Mouse (Mus musculus) C2C12 (cell line): Measurements from ENCODE around the gene A630095E13Rik. TPM values are rescaled to one million over a fixed set of nuclear protein-coding genes. Genes with fewer than 3 reads are reported as not detected.
"Not testable (repeated sequence)": the region's sequence is repeated elsewhere in the genome, so short reads cannot be mapped to it uniquely, and the experiment has no call there.

Experiments used
- H3K27me3 ChIP-seq: one replicate; pipeline ENCODE4 v1.6.1; 2011; ENCODE audit not compliant: control insufficient read depth, insufficient read depth, insufficient read length
- H3K36me3 ChIP-seq: one replicate; pipeline ENCODE4 v1.6.1; 2011; ENCODE audit not compliant: control insufficient read depth, insufficient read depth
- H3K4me3 ChIP-seq: one replicate; pipeline ENCODE4 v1.5.1; 2011; ENCODE audit warnings: mild to moderate bottlenecking, control low read depth; ENCODE audit not compliant: poor library complexity, insufficient read depth, severe bottlenecking
- H3K79me2 ChIP-seq: one replicate; pipeline ENCODE4 v1.6.1; 2011; ENCODE audit not compliant: control insufficient read depth, insufficient read depth
- H3K79me3 ChIP-seq: one replicate; pipeline ENCODE4 v1.6.1; 2011; ENCODE audit warnings: low read depth, control low read depth
- H3ac ChIP-seq: one replicate; pipeline ENCODE3; 2011; ENCODE audit warnings: low read depth; ENCODE audit not compliant: control insufficient read depth, insufficient read length
- CEBPB ChIP-seq: IDR thresholded peaks from one replicate; pipeline ENCODE4 v1.6.1; 2011; ENCODE audit warnings: low read depth, mild to moderate bottlenecking, control low read depth, moderate library complexity
- CTCF ChIP-seq: IDR thresholded peaks from one replicate; pipeline ENCODE4 v1.5.1; 2011; ENCODE audit not compliant: control insufficient read depth, insufficient read depth, insufficient read length
- FOSL1 ChIP-seq: IDR thresholded peaks from one replicate; pipeline ENCODE4 v1.8.0; 2011; ENCODE audit warnings: mild to moderate bottlenecking, low read length; ENCODE audit not compliant: poor library complexity, insufficient read depth, severe bottlenecking
- MAX ChIP-seq: IDR thresholded peaks from one replicate; pipeline ENCODE4 v1.6.1; 2011; ENCODE audit warnings: mild to moderate bottlenecking, control low read depth
- MYOD1 ChIP-seq: IDR thresholded peaks from one replicate; pipeline ENCODE4 v1.6.1; 2011; ENCODE audit warnings: low read depth; ENCODE audit not compliant: control insufficient read depth, insufficient read length
- MYOG ChIP-seq: IDR thresholded peaks from one replicate; pipeline ENCODE4 v1.6.1; 2011; ENCODE audit not compliant: control insufficient read depth, insufficient read length; ENCODE audit errors: extremely low read depth
- USF1 ChIP-seq: IDR thresholded peaks from one replicate; pipeline ENCODE4 v1.6.1; 2011; ENCODE audit warnings: low read depth, mild to moderate bottlenecking, control low read depth, moderate library complexity
- long read RNA-seq, 2 experiments: library from polyadenylated mRNA; unstranded; transcript quantifications; one replicate each; pipeline ENCODE4 v2.0.0; 2019 to 2020
- polyA plus RNA-seq: library from polyadenylated mRNA; unstranded; fragments of >200 nt; fragmentation: generic; extraction: Trizol; gene quantifications from one replicate; pipeline ENCODE4 v1.2.1, GENCODE M21; 2012; ENCODE audit warnings: missing spikeins

The A630095E13Rik gene
- 0.07 TPM for polyA plus RNA-seq
- long read RNA-seq, experiment 1: 0 reads
- long read RNA-seq, experiment 2: 0 reads

- not testable (repeated sequence) for H3K36me3 ChIP-seq, H3K79me2 ChIP-seq, H3K79me3 ChIP-seq, H3K27me3 ChIP-seq, H3ac ChIP-seq, H3K4me3 ChIP-seq
Measured at GRCm38 (mm10) chr9:36643276-36643675, at the start of gene A630095E13Rik. Gene A630095E13Rik, minus strand, starts transcription at chr9:36643376.

- Histone ChIP-seq H3K4me3 (no peak within 1 kb of the TSS), H3K27me3 (no peaks in the 10 kb centered on the region), H3K36me3 (no peaks in the 10 kb centered on the region), H3ac (no peak within 1 kb of the TSS), H3K79me2 (no peaks in the 10 kb centered on the region), H3K79me3 (no peaks in the 10 kb centered on the region)
- no peak for TF ChIP-seq CTCF
- no peak for TF ChIP-seq FOSL1
- TF ChIP-seq MAX: no peak
- TF ChIP-seq MYOG: no peak
- TF ChIP-seq MYOD1: no peak
Measured at GRCm38 (mm10) chr9:36692920-36693319, 49.7 kb upstream of the A630095E13Rik start, which contains the start of gene Acrv1. Gene Acrv1, plus strand, starts transcription at chr9:36693220.

DNA sequence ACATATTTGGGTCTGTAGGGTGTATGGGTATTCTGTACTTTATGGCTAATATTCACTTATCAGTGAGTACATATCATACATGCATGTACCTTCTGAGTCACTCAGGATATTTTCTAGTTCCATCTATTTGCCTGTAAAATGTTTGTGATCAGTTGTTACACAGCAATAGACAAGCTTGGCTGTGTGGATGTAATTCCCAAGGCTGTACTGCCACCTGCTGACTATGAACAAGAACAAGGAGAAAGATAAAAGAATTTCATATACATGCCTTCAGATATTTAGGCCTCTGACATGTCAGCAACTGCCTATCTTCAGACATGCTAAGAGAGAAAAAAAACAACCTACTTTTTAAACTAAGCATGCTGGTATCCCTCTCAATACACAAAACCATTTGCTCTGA lies 44.2 kb upstream of the A630095E13Rik start:
- TF ChIP-seq CEBPB (no peak), CTCF (no peak), MAX (no peak), MYOD1 (no peak), FOSL1 (no peak), USF1 (no peak), MYOG (no peak)
- H3ac ChIP-seq: no peak overlapping the region
- H3K79me3 ChIP-seq: no peaks in the 10 kb centered on the region
- H3K79me2 ChIP-seq: no peaks in the 10 kb centered on the region
- H3K4me3 ChIP-seq: no peak overlapping the region
- H3K36me3 ChIP-seq: no peaks in the 10 kb centered on the region
- no peaks in the 10 kb centered on the region for H3K27me3 ChIP-seq

DNA sequence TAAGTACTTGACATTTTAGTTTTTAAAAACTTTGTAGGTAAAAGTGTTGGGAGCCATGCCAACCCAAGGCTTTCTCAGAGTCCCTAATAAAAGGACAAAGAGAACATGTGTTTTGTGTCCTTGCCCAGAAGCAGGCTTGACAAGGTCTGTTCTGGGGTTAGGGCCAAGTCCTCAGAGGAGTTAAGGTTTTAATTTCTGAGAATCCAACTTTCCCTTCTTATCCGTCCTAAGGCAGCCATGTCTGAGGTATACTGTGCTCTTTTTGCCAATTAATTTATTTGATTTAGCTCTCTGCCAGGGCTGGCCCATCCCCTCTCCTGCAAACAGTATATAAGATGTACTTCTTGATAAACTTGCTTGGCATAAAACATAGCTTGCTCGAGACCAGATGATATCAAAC lies 38.2 kb upstream of the A630095E13Rik start:
- H3K36me3 ChIP-seq: no peaks in the 10 kb centered on the region
- H3K27me3 ChIP-seq: no peaks in the 10 kb centered on the region
- no peak for TF ChIP-seq MAX
- no peak for TF ChIP-seq FOSL1
- H3ac ChIP-seq: no peak overlapping the region
- no peaks in the 10 kb centered on the region for H3K79me3 ChIP-seq
- no peak overlapping the region for H3K4me3 ChIP-seq
- no peaks in the 10 kb centered on the region for H3K79me2 ChIP-seq

Other genes starting within 250 kb of the A630095E13Rik start
- gene Gm7257, start 211.5 kb downstream of the A630095E13Rik start, polyA plus RNA-seq: not detected
- gene Gm9513, start 167.7 kb downstream of the A630095E13Rik start, polyA plus RNA-seq: not detected
- not detected for gene Gm5615, start 101.4 kb downstream of the A630095E13Rik start, polyA plus RNA-seq
- not detected for gene Gm17689, start 60.7 kb downstream of the A630095E13Rik start, polyA plus RNA-seq
- gene Acrv1, start 49.8 kb upstream of the A630095E13Rik start, polyA plus RNA-seq: 0.04 TPM
- 6.4 TPM for gene Chek1, start 83.7 kb upstream of the A630095E13Rik start, polyA plus RNA-seq
- gene Stt3a, start 124.3 kb upstream of the A630095E13Rik start, polyA plus RNA-seq: 287 TPM
- 50.7 TPM for gene Ei24, start 154.0 kb upstream of the A630095E13Rik start, polyA plus RNA-seq
- gene Fez1, start 178.5 kb upstream of the A630095E13Rik start, polyA plus RNA-seq: 0.32 TPM